Mouse (Mus musculus) liver, adult 2 months (tissue): ENCODE data around the gene Tek.

Experiments used
- CTCF ChIP-seq: fragments of 200-500 bp; IDR thresholded peaks from 2 replicates; pipeline ENCODE4 v1.5.1; 2011; ENCODE audit warnings: low read depth, low read length, control low read depth
- POLR2A ChIP-seq: fragments of 200-500 bp; IDR thresholded peaks from 2 replicates; pipeline ENCODE4 v1.6.1; 2011; ENCODE audit warnings: low read length, control low read depth; ENCODE audit not compliant: insufficient read depth; ENCODE audit errors: extremely low read depth

DNA sequence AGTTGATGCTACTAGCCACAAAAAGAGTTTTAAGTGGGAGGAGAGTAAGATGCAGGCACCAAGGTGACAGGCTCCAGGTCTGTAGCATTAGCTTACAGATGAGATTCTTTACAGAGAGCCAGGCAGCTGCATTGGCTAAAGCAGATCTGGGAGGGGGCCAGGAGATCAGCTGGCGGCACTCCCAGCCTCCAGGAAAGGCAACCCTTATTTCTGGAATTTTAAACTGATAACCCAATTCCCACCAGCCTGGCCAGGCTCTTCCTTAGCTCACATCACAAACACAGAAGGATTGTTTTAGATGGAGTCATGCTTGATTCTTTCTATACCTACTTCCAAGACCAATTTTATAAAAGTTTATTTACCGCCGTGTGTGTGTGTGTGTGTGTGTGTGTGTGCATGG, 6.7 kb downstream of the Tek start:
- no peak for TF ChIP-seq POLR2A
- no peak for TF ChIP-seq CTCF
